Mouse (Mus musculus): ENCODE data around the gene Ift122.

The Ift122 gene

GRCm38 (mm10) chr6:115853091-115853813, at the start of gene Ift122, which contains the start of gene Mbd4:
Gene Ift122 (plus strand): TSS chr6:115853470.
Gene Mbd4 (minus strand): TSS chr6:115853371.
- peak; percentile 98 for DNase-seq (ENCODE audit: extremely low spot score)

- DNase-seq (ENCODE audit: extremely low spot score): peak; percentile 73
These were observed 49.5 kb upstream of the Ift122 start for GRCm38 (mm10) chr6:115803541-115804382.

GRCm38 (mm10) chr6:115804432-115805192, 48.7 kb upstream of the Ift122 start:
- DNase-seq (ENCODE audit: extremely low spot score): peak; percentile 56

GRCm38 (mm10) chr6:115807464-115808195, 45.6 kb upstream of the Ift122 start:
- no peak for DNase-seq (ENCODE audit: extremely low spot score)

- no peak for DNase-seq (ENCODE audit: extremely low spot score)
These were observed 45.1 kb upstream of the Ift122 start for GRCm38 (mm10) chr6:115808196-115808487.

GRCm38 (mm10) chr6:115808488-115809231, 44.6 kb upstream of the Ift122 start, which contains the start of gene Rpl32:
Gene Rpl32 (minus strand): TSS chr6:115808747.
- peak; percentile 92 for DNase-seq (ENCODE audit: extremely low spot score)

- no peak for DNase-seq (ENCODE audit: extremely low spot score)
These were observed 41.7 kb upstream of the Ift122 start for GRCm38 (mm10) chr6:115811606-115812005.

GRCm38 (mm10) chr6:115814104-115814503, 39.2 kb upstream of the Ift122 start:
- peak; percentile 64 for DNase-seq (ENCODE audit: extremely low spot score)

- DNase-seq (ENCODE audit: extremely low spot score): no peak
These were observed 38.2 kb upstream of the Ift122 start for GRCm38 (mm10) chr6:115815041-115815440.

- DNase-seq (ENCODE audit: extremely low spot score): no peak
These were observed 35.1 kb upstream of the Ift122 start for GRCm38 (mm10) chr6:115818129-115818528.

- DNase-seq (ENCODE audit: extremely low spot score): no peak
These were observed 31.9 kb upstream of the Ift122 start for GRCm38 (mm10) chr6:115821216-115821993.

GRCm38 (mm10) chr6:115823850-115824464, 29.3 kb upstream of the Ift122 start:
- DNase-seq (ENCODE audit: extremely low spot score): peak; percentile 93

GRCm38 (mm10) chr6:115830779-115831601, 22.3 kb upstream of the Ift122 start:
- DNase-seq (ENCODE audit: extremely low spot score): no peak

GRCm38 (mm10) chr6:115832152-115832850, 21.0 kb upstream of the Ift122 start:
- no peak for DNase-seq (ENCODE audit: extremely low spot score)

GRCm38 (mm10) chr6:115833861-115834260, 19.4 kb upstream of the Ift122 start:
- DNase-seq (ENCODE audit: extremely low spot score): no peak

- DNase-seq (ENCODE audit: extremely low spot score): peak; percentile 81
These were observed 15.1 kb upstream of the Ift122 start, which contains the start of gene Efcab12 for GRCm38 (mm10) chr6:115838161-115838597. Gene Efcab12 (minus strand): TSS chr6:115838412.

- no peak for DNase-seq (ENCODE audit: extremely low spot score)
These were observed 14.5 kb upstream of the Ift122 start for GRCm38 (mm10) chr6:115838745-115839144.

- DNase-seq (ENCODE audit: extremely low spot score): no peak
These were observed 8.3 kb upstream of the Ift122 start for GRCm38 (mm10) chr6:115845006-115845405.

All from embryo, embryonic 9.5 days (tissue).